ENCODE assay signal across 9 mouse cellular contexts in genomic region chr2:26585713-26586112, GRCm38 (mm10). TPM values are rescaled to one million over a fixed set of nuclear protein-coding genes. Genes with fewer than 3 reads are reported as not detected.
A peak's percentile ranks its signal among the peaks of the same experiment; 100 is the strongest.
DNase-seq lines count a peak whose midpoint lies in the region; ATAC-seq lines count a peak whose summit lies in the region.
"Had no signal": no experiment of that assay in that cellular context is flagged by ENCODE, and none has a peak within 500 bp of the region (broad histone marks: within the 10 kb centered on the region; RNA-seq: fewer than 3 reads in every experiment).

No protein-coding gene starts in this region.

- intact Hi-C loops in left cerebral cortex, postnatal 10 days (cut with DNase I): no loop called here

- H3K36me3 ChIP-seq in kidney, embryonic 15.5 days: no peaks in the 10 kb centered on the region; the same call in 1 of the 2 replicates
- no peaks in the 10 kb centered on the region for H3K36me3 ChIP-seq in embryonic facial prominence, embryonic 11.5 days (replicated peaks; ENCODE audit: control insufficient read depth, insufficient read depth, low read depth, low read length)
- no peaks in the 10 kb centered on the region for H3K36me3 ChIP-seq in hindbrain, embryonic 13.5 days
- no peaks in the 10 kb centered on the region for H3K36me3 ChIP-seq in midbrain, embryonic 14.5 days (ENCODE audit: control insufficient read depth, insufficient read depth, low read length)

- peaks cover 31% of the 10 kb centered on the region for H3K4me1 ChIP-seq in kidney, embryonic 15.5 days
- peaks cover 3% of the 10 kb centered on the region; the same call in 1 of the 2 replicates for H3K4me1 ChIP-seq in embryonic facial prominence, embryonic 11.5 days (ENCODE audit: control insufficient read depth, insufficient read depth, low read length)
- H3K4me1 ChIP-seq in hindbrain, embryonic 13.5 days (replicated peaks): peaks cover 18% of the 10 kb centered on the region
- peaks cover 8% of the 10 kb centered on the region; the same call in 1 of the 2 replicates for H3K4me1 ChIP-seq in midbrain, embryonic 14.5 days (ENCODE audit: control insufficient read depth, insufficient read depth, low read length)

- H3K9ac ChIP-seq in kidney, embryonic 15.5 days: peak overlapping the region; percentile 79
- H3K9ac ChIP-seq in embryonic facial prominence, embryonic 11.5 days (replicated peaks; ENCODE audit: low read length): no peak overlapping the region
- H3K9ac ChIP-seq in hindbrain, embryonic 13.5 days: peak overlapping the region; percentile 43; the same call in 1 of the 2 replicates
- H3K9ac ChIP-seq in midbrain, embryonic 14.5 days (replicated peaks; ENCODE audit: low read length): no peak overlapping the region

- peak overlapping the region; percentile 77 for H3K4me3 ChIP-seq in kidney, embryonic 15.5 days (replicated peaks)
- peak overlapping the region; percentile 21 for H3K4me3 ChIP-seq in embryonic facial prominence, embryonic 11.5 days (ENCODE audit: low read depth, low read length)
- H3K4me3 ChIP-seq in hindbrain, embryonic 13.5 days: peak overlapping the region; percentile 55
- H3K4me3 ChIP-seq in midbrain, embryonic 14.5 days (replicated peaks; ENCODE audit: low read depth, low read length): no peak overlapping the region

- no peak for DNase-seq in kidney, postnatal 14 days
- no peak for DNase-seq in embryonic facial prominence, embryonic 11.5 days (ENCODE audit: low spot score)
- peak; percentile 32 for DNase-seq in midbrain, embryonic 14.5 days
- no peak for DNase-seq in MN1 (ENCODE audit: low spot score)
- DNase-seq in left cerebral cortex, postnatal 10 days (ENCODE audit: extremely low spot score in 1 of 2, low spot score in 2 of 2): no peak
- no peak for DNase-seq in frontal cortex, postnatal 36 days (ENCODE audit: low spot score in 2 of 2)

- peak overlapping the region; percentile 83 for H3K27ac ChIP-seq in kidney, embryonic 15.5 days
- peak overlapping the region; percentile 35; the same call in 1 of the 2 replicates for H3K27ac ChIP-seq in embryonic facial prominence, embryonic 11.5 days (replicated peaks; ENCODE audit: low read depth, low read length)
- H3K27ac ChIP-seq in hindbrain, embryonic 13.5 days: peak overlapping the region; percentile 70
- peak overlapping the region; percentile 45; the same call in 1 of the 2 replicates for H3K27ac ChIP-seq in midbrain, embryonic 14.5 days (replicated peaks; ENCODE audit: low read depth, low read length)

- ATAC-seq in kidney, embryonic 15.5 days (replicated peaks; ENCODE audit: low FRiP score): no peak
- no peak for ATAC-seq in embryonic facial prominence, embryonic 11.5 days (replicated peaks; ENCODE audit: insufficient number of reproducible peaks, low FRiP score, low TSS enrichment, low read depth)
- no peak for ATAC-seq in hindbrain, embryonic 13.5 days (ENCODE audit: low FRiP score)
- no peak for ATAC-seq in midbrain, embryonic 14.5 days (ENCODE audit: low FRiP score, low TSS enrichment)

- H3K9me3 ChIP-seq in kidney, embryonic 15.5 days (replicated peaks): no peaks in the 10 kb centered on the region
- no peaks in the 10 kb centered on the region for H3K9me3 ChIP-seq in embryonic facial prominence, embryonic 11.5 days (replicated peaks; ENCODE audit: control insufficient read depth, low read length)
- no peaks in the 10 kb centered on the region for H3K9me3 ChIP-seq in hindbrain, embryonic 13.5 days
- H3K9me3 ChIP-seq in midbrain, embryonic 14.5 days (ENCODE audit: control insufficient read depth, low read length): no peaks in the 10 kb centered on the region

- peak overlapping the region; percentile 84; the same call in 1 of the 2 replicates for H3K4me2 ChIP-seq in kidney, embryonic 15.5 days
- H3K4me2 ChIP-seq in embryonic facial prominence, embryonic 11.5 days (ENCODE audit: low read depth, low read length): no peak overlapping the region
- H3K4me2 ChIP-seq in hindbrain, embryonic 13.5 days: no peak overlapping the region
- H3K4me2 ChIP-seq in midbrain, embryonic 14.5 days (ENCODE audit: low read length): peak overlapping the region; percentile 71

- 59% methylated on average over 6 of the region's 6 CpGs for WGBS in kidney, embryonic 15.5 days
- 62% methylated on average over 6 of the region's 6 CpGs for WGBS in embryonic facial prominence, embryonic 11.5 days
- 67% methylated on average over 6 of the region's 6 CpGs for WGBS in hindbrain, embryonic 13.5 days
- WGBS in midbrain, embryonic 14.5 days: 64% methylated on average over 6 of the region's 6 CpGs

- no peaks in the 10 kb centered on the region for H3K27me3 ChIP-seq in kidney, embryonic 15.5 days
- H3K27me3 ChIP-seq in embryonic facial prominence, embryonic 11.5 days (ENCODE audit: control insufficient read depth, insufficient read depth, low read length): no peaks in the 10 kb centered on the region
- H3K27me3 ChIP-seq in hindbrain, embryonic 13.5 days: no peaks in the 10 kb centered on the region
- no peaks in the 10 kb centered on the region for H3K27me3 ChIP-seq in midbrain, embryonic 14.5 days (ENCODE audit: control insufficient read depth, insufficient read depth, low read length)

RNA-seq across cellular contexts. Expression of gene Gm20532, which starts 0.7 kb away (rescaled TPM):
- polyA plus RNA-seq in kidney, embryonic 15.5 days (2015; fragmentation: Nextera tagmentation; extraction: Ambion mirVana): not detected in 2 replicates
- polyA plus RNA-seq in embryonic facial prominence, embryonic 11.5 days (2014; fragmentation: Nextera tagmentation; extraction: Ambion mirVana): not detected in 2 replicates
- polyA plus RNA-seq in hindbrain, embryonic 13.5 days (2015; fragmentation: Nextera tagmentation; extraction: Ambion mirVana): not detected in 2 replicates
- polyA plus RNA-seq in midbrain, embryonic 14.5 days (2014; fragmentation: Nextera tagmentation; extraction: Ambion mirVana): not detected in 2 replicates
- not detected for total RNA-seq in left cerebral cortex, postnatal 10 days (2021)
- total RNA-seq: hematopoietic stem cell, adult 5-6 weeks had no signal

RNA-seq across cellular contexts. Expression of gene Egfl7, which starts 5.9 kb away (rescaled TPM):
- 218 and 219 TPM in 2 replicates for polyA plus RNA-seq in kidney, embryonic 15.5 days (2015; fragmentation: Nextera tagmentation; extraction: Ambion mirVana)
- 54.3 and 74.6 TPM in 2 replicates for polyA plus RNA-seq in embryonic facial prominence, embryonic 11.5 days (2014; fragmentation: Nextera tagmentation; extraction: Ambion mirVana)
- polyA plus RNA-seq in hindbrain, embryonic 13.5 days (2015; fragmentation: Nextera tagmentation; extraction: Ambion mirVana): 72.2 and 78.9 TPM in 2 replicates
- polyA plus RNA-seq in midbrain, embryonic 14.5 days (2014; fragmentation: Nextera tagmentation; extraction: Ambion mirVana): 36.7 and 51.1 TPM in 2 replicates
- 10 to 100 TPM; 73.5 to 83.0 TPM for total RNA-seq in left cerebral cortex, postnatal 10 days (2021)

RNA-seq across cellular contexts. Expression of gene Agpat2, which starts 18.5 kb away (rescaled TPM):
- 41.7 and 47.7 TPM in 2 replicates for polyA plus RNA-seq in kidney, embryonic 15.5 days (2015; fragmentation: Nextera tagmentation; extraction: Ambion mirVana)
- 8.7 and 13.1 TPM in 2 replicates for polyA plus RNA-seq in embryonic facial prominence, embryonic 11.5 days (2014; fragmentation: Nextera tagmentation; extraction: Ambion mirVana)
- polyA plus RNA-seq in hindbrain, embryonic 13.5 days (2015; fragmentation: Nextera tagmentation; extraction: Ambion mirVana): 6.8 and 7.0 TPM in 2 replicates
- 1.8 and 3.8 TPM in 2 replicates for polyA plus RNA-seq in midbrain, embryonic 14.5 days (2014; fragmentation: Nextera tagmentation; extraction: Ambion mirVana)
- 1 to 10 TPM; 1.6 to 2.2 TPM for total RNA-seq in left cerebral cortex, postnatal 10 days (2021)

RNA-seq across cellular contexts. Expression of gene Fam69b, which starts 42.5 kb away (rescaled TPM):
- polyA plus RNA-seq in kidney, embryonic 15.5 days (2015; fragmentation: Nextera tagmentation; extraction: Ambion mirVana): 32.9 and 33.1 TPM in 2 replicates
- polyA plus RNA-seq in embryonic facial prominence, embryonic 11.5 days (2014; fragmentation: Nextera tagmentation; extraction: Ambion mirVana): 40.4 and 44.4 TPM in 2 replicates
- 109 and 117 TPM in 2 replicates for polyA plus RNA-seq in hindbrain, embryonic 13.5 days (2015; fragmentation: Nextera tagmentation; extraction: Ambion mirVana)
- polyA plus RNA-seq in midbrain, embryonic 14.5 days (2014; fragmentation: Nextera tagmentation; extraction: Ambion mirVana): 123 and 160 TPM in 2 replicates
- 10 to 100 TPM; 88.2 to 90.8 TPM for total RNA-seq in left cerebral cortex, postnatal 10 days (2021)

Comparison
In these comparisons a context has a peak if more than half of its experiments do, and no peak if none do; other contexts are left out.
1. H3K4me2 ChIP-seq: peak in kidney, embryonic 15.5 days (single experiment) and midbrain, embryonic 14.5 days (single experiment); none in embryonic facial prominence, embryonic 11.5 days (single experiment) and hindbrain, embryonic 13.5 days (single experiment).
2. H3K9ac ChIP-seq: peak in kidney, embryonic 15.5 days (single experiment) and hindbrain, embryonic 13.5 days (single experiment); none in embryonic facial prominence, embryonic 11.5 days (single experiment) and midbrain, embryonic 14.5 days (single experiment).
3. Peak in every context shown above with its lines, with median percentiles within 50 percentile points of each other: H3K27ac ChIP-seq.